Mouse (Mus musculus) megakaryocyte progenitor cell, adult 5-6 weeks (primary cell): ENCODE measurements around the gene Stmn3. TPM values are rescaled to one million over a fixed set of nuclear protein-coding genes. Genes with fewer than 3 reads are reported as not detected.

Experiments
- ATAC-seq: replicated peaks from 2 replicates; pipeline ENCODE4 v1.8.0; 2016; ENCODE audit warnings: mild to moderate bottlenecking, moderate TSS enrichment, inconsistent platforms; ENCODE audit not compliant: poor library complexity
- total RNA-seq, 2 experiments: library from RNA; stranded (forward) in 1 of 2; stranded (reverse) in 1 of 2; fragments of 157-497, 149-512 nt in 1 of 2; fragments of 200-1000 nt in 1 of 2; gene quantifications; 2 replicates each; pipeline versions ENCODE4 v1.2.3 to v1.2.4; 2015 to 2017

Gene Stmn3
- total RNA-seq, 2 experiments from 2014 or later, result not detected

DNA sequence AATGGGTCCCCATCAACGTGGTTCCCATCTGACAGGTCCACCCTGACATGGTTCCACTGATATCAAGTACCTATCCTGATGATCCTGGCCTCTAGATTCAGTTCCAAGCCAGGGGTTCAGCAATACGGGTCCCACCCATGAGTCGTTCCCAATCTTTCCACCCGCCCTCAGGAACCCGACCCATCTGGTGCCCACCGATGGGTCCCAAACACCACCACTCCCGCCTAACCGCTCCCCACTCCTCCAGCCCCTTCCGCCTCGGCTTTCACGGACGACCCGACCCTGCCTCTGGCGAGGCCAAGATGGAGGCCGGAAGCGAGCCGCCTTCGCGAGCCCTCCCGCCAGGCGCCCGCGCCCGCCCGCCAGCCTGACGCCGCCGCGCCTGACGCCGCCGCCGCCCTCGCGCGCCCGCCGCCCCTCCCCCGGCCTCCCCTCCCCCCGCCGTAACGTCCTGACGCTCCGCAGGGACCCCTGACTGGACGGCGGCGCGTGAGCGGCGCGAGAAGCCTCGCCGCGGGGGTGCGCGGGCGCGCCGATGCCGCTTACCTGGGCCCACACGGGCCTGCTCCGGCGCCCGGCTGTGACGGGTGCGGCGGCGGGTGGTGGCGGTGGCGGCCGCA is 26.9 kb downstream of the Stmn3 start:
- ATAC-seq, result peak; percentile 62

DNA sequence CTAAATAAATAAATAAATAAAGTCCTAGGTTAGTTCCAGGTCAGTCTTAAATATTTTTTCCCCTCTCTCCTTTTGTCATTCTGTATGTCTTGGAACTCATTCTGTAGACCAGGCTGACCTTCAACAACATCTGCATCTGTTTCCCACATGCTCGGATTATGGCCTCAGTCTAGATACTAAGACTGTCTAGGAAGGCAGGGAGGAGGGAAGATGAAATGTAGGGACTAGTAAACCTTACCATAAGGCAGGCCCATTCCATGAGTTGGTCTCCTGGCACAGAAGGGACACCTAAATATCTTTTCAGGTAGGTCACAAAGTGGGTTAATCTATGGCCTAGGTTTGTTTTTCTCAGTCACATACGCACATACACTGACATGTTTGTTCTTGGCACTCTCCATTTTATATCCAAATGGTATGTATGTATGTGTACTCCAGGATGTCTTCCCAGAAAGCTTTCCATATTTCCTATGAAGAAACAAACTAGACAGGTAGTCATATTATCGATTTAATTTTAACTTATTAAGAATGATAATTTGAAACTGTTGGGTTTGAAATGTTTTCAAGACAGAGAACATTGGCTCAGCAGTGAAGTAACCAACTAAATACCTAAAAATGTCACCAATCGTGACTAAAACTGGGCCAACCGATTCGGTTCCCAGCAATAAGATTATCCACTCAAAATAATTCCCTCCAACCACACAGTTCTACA is 27.5 kb downstream of the Stmn3 start:
- no peak for ATAC-seq

DNA sequence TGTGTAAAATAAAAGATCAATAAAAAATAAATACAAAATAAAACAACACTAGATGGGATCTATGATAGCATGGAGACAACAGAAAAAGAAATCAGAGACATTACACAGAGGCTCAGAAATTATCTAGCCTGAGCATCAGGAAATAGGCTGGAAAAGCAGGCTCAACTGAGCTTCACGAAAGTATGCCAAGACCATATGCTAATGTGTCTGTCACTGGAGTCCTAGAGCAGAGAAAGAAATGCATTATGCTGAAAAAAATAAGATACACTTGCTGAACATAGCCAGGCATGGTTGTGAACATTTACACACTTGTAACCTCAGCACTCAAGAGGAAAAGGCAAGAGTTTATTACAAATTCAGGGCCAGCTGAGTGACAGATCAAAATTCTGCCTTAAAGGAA is 34.3 kb downstream of the Stmn3 start:
- no peak for ATAC-seq

- no peak; the same call in 1 of the 2 replicates for ATAC-seq
Measured at GRCm38 (mm10) chr2:181277866-181278265, 36.4 kb downstream of the Stmn3 start.

GRCm38 (mm10) chr2:181276766-181277165 is 37.5 kb downstream of the Stmn3 start:
- ATAC-seq, result peak; percentile 45

GRCm38 (mm10) chr2:181274639-181275038 is 39.7 kb downstream of the Stmn3 start:
- ATAC-seq, result peak; percentile 89

DNA sequence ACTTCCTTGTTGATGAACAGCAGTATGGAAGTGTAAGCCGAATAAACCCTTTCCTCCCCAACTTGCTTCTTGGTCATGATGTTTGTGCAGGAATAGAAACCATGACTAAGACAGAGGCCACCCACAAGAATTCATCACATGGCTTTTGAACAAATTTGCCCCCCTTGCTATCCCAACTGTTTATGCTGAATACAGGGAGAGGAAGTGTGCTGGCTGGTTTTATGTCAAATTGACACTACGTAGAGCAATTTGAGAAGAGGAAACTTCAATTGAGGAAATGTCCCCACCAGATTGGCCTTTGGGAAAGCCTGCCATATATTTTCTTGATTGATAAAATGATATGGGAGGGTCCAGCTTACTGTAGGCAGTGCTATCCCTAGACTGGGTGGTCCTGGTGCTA is 40.5 kb downstream of the Stmn3 start:
- ATAC-seq, result no peak

GRCm38 (mm10) chr2:181272092-181272491 is 42.2 kb downstream of the Stmn3 start:
- ATAC-seq, result no peak

DNA sequence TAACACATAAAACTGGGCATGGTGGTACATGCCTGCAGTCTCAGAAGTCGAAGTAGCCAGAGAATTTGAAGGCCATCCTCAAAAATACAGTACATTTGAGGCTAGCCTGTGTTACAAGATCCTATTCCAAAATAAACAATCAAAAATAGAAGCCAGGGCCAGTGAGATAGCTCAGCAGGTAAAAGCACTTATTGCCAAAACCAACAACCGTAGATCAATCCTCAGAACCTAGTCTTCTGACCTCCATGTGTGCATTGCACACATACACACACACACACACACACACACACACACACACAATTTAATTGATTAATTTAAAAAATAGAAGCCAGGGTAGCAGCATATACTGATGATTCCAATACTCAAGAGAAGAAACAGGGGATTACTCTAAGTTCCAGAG is 47.5 kb downstream of the Stmn3 start:
- ATAC-seq, result no peak

Other genes starting within 250 kb of the Stmn3 start
- gene Kcnq2, start 179.2 kb downstream of the Stmn3 start, total RNA-seq (2015), result not detected in 2 replicates
- not detected in 2 replicates for gene Kcnq2, start 179.2 kb downstream of the Stmn3 start, total RNA-seq (2017)
- not detected in 2 replicates for gene Eef1a2, start 157.5 kb downstream of the Stmn3 start, total RNA-seq (2015)
- gene Eef1a2, start 157.5 kb downstream of the Stmn3 start, total RNA-seq (2017), result not detected in 2 replicates
- 85.7 and 109 TPM in 2 replicates for gene Ppdpf, start 127.3 kb downstream of the Stmn3 start, total RNA-seq (2015)
- 68.8 and 73.0 TPM in 2 replicates for gene Ppdpf, start 127.3 kb downstream of the Stmn3 start, total RNA-seq (2017)
- not detected in 2 replicates for gene Ptk6, start 111.7 kb downstream of the Stmn3 start, total RNA-seq (2015)
- gene Ptk6, start 111.7 kb downstream of the Stmn3 start, total RNA-seq (2017), result not detected in 2 replicates
- not detected in 2 replicates for gene Srms, start 101.3 kb downstream of the Stmn3 start, total RNA-seq (2015)
- gene Srms, start 101.3 kb downstream of the Stmn3 start, total RNA-seq (2017), result not detected in 2 replicates
- gene Fndc11, start 94.5 kb downstream of the Stmn3 start, total RNA-seq (2015), result not detected in 2 replicates
- not detected in 2 replicates for gene Fndc11, start 94.5 kb downstream of the Stmn3 start, total RNA-seq (2017)
- 3.4 and 5.0 TPM in 2 replicates for gene Helz2, start 72.5 kb downstream of the Stmn3 start, total RNA-seq (2015)
- gene Helz2, start 72.5 kb downstream of the Stmn3 start, total RNA-seq (2017), result 4.0 and 4.8 TPM in 2 replicates
- gene Gmeb2, start 26.5 kb downstream of the Stmn3 start, total RNA-seq (2015), result 12.5 and 12.6 TPM in 2 replicates
- 13.4 and 13.6 TPM in 2 replicates for gene Gmeb2, start 26.5 kb downstream of the Stmn3 start, total RNA-seq (2017)
- 53.4 and 78.0 TPM in 2 replicates for gene Rtel1, start 5.2 kb upstream of the Stmn3 start, total RNA-seq (2015)
- 41.9 and 53.0 TPM in 2 replicates for gene Rtel1, start 5.2 kb upstream of the Stmn3 start, total RNA-seq (2017)
- gene Zgpat, start 50.4 kb upstream of the Stmn3 start, total RNA-seq (2015), result 7.0 and 8.2 TPM in 2 replicates
- gene Zgpat, start 50.4 kb upstream of the Stmn3 start, total RNA-seq (2017), result 38.2 and 48.2 TPM in 2 replicates
- gene Arfrp1, start 50.9 kb upstream of the Stmn3 start, total RNA-seq (2015), result 26.8 and 28.6 TPM in 2 replicates
- 62.1 and 70.2 TPM in 2 replicates for gene Arfrp1, start 50.9 kb upstream of the Stmn3 start, total RNA-seq (2017)
- gene Lime1, start 65.6 kb upstream of the Stmn3 start, total RNA-seq (2015), result 25.4 and 26.5 TPM in 2 replicates
- gene Lime1, start 65.6 kb upstream of the Stmn3 start, total RNA-seq (2017), result 12.7 and 18.1 TPM in 2 replicates
- gene Zbtb46, start 144.9 kb upstream of the Stmn3 start, total RNA-seq (2015), result 1.2 and 1.8 TPM in 2 replicates
- 1.9 and 5.4 TPM in 2 replicates for gene Zbtb46, start 144.9 kb upstream of the Stmn3 start, total RNA-seq (2017)
- not detected in 2 replicates for gene Abhd16b, start 178.7 kb upstream of the Stmn3 start, total RNA-seq (2015)
- not detected in 2 replicates for gene Abhd16b, start 178.7 kb upstream of the Stmn3 start, total RNA-seq (2017)
- 47.1 and 60.0 TPM in 2 replicates for gene Tpd52l2, start 182.6 kb upstream of the Stmn3 start, total RNA-seq (2015)
- 99.2 and 119 TPM in 2 replicates for gene Tpd52l2, start 182.6 kb upstream of the Stmn3 start, total RNA-seq (2017)
- 25.0 and 30.7 TPM in 2 replicates for gene Dnajc5, start 206.0 kb upstream of the Stmn3 start, total RNA-seq (2015)
- 37.4 and 40.0 TPM in 2 replicates for gene Dnajc5, start 206.0 kb upstream of the Stmn3 start, total RNA-seq (2017)